Mouse (Mus musculus): ENCODE data around the gene Gm26741.

The Gm26741 gene

DNA sequence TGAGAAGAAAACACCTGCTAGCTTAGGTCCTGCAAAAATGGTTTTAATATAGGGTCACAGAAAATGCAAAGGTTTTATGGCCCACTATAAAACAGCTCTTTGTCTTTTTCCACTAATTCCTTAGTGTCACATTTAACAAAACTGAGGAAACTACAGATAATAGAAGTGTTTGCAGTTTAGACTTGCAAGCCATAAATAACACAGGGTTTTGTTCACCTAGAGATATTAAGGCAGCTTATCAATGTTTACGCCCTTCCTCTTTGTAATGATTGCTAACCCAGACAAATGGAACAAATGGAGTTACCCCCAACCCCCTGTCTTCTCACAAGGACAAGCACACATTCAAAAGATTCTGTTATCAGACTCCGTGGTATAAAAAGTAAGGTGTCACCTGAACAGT lies 32.6 kb downstream of the Gm26741 start:
- DNase-seq, result no peak

DNA sequence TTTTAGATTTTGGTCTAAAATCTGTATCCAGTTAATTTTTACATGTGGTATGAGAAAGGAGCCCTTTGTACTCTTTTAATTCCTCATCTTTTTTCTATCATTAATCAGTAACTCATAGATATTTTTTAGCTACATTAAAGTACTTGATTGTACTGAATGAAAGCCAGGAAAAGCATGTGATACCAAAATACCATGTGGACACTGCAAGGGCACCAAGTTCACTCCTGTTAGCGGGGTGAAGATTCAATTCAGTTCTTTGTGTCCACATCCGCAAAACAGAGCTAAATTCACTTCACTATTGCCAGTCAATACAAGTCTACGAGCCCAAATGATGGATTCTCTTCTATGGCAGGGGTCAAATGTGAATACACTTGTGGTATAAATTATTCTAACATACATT lies 38.1 kb downstream of the Gm26741 start:
- no peak for DNase-seq

DNA sequence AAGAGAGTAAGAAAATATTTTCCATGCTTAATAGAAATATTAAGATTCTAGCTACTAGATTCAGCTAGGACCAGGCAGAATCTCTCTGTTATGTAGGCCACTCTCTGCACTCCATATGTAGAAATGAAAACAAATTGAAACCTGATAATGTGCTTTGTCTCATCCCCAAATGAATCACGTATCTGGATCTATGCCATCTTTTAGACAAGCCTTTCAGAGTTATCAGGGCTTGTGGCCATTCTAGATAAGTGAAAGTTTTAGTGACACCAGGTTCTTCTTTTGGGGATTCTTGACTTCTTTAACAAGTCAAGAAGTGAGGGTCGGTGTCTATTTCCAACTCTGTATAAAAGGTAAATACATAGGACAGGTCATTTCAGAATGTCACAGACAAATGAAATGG lies 40.1 kb downstream of the Gm26741 start:
- no peak for DNase-seq

DNA sequence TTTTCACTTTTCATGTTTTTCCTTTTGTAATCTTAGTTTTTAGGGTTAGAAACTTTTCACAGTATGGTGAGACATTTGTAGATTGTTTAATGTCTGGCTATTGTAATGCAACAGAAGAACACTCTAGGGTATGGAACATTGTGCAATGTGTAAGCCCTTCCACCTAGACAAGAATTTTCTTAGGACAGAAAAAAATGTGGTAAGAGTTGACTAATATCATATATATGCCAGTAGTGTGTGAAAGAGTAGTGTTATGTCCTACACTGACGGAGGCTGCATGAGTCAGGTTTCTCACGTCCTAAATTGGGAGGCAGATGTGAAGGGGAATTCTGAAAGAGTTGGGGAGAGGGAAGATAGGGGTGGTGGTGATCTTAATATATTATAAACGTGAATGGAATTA lies 41.2 kb downstream of the Gm26741 start:
- no peak for DNase-seq

DNA sequence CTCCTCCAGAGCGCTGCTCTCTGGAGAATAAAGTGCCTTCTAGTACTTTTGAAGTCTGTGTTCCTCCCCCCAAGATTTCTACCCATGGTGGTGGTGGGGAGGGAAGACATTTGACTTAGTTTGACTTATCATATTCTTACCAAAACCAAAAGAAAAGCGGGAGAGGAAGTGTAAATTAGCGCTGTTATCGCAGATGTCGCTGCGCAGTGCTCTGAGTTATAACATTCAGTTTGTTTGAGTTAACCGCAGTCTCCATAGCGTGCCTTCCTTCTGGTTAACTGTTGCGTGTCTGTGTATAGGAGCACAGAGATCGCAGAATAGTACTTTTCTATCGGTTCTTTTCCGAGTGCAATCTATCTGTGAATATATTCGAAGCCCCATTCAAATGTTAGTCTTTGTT lies 46.6 kb downstream of the Gm26741 start:
- DNase-seq, result no peak

DNA sequence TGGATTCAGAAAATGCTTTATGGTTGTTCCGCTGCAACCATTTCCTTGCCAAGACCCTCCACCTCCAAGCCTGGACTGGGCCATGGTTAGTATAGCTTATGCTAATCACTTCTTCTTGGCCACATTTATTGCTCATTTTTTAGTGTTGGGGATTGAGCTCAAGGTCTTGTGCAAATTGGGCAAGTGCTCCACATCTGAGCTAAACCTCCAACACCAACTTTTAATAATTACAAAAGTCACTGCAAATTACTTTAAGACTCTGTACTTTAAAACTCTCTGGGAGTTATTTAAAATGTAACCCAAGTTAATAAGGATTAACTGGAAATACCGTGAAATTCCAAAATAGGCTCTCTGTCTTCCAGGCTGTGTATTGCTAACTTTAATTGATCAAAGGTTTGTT lies 49.0 kb downstream of the Gm26741 start:
- DNase-seq, result no peak
